In the genomic region with DNA sequence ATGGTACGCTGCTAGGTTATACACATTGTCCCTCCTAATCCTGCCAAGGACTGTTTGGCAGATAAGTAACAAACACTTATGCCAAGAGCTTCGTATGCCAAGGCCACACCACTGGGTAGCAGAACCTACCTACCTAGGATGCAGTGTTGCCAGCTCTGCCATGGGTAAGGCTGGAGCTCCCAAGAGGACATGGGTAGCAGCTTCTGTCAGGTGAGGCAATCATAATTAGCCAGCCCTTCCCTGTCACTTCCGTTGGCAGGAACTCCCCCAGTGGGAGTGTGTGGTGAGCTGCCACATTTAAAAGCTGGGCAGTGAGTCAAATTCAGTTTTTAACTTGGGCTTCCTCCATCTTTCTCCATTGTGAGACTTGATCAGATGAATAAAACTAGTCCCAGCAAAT, we compare ENCODE assay signal across 7 mouse cellular contexts.
DNase-seq lines count a peak whose midpoint lies in the region; ATAC-seq lines count a peak whose summit lies in the region.

No protein-coding gene starts in this region.

- intact Hi-C loops in heart, postnatal 10 days (cut with DNase I), result loop anchor here (5.0 kb wide), 1 partner anchor 33 kb away; no protein-coding TSS in a partner anchor
- intact Hi-C loops in left cerebral cortex, postnatal 4 days (cut with DNase I), result no loop called here

- peak; percentile 82 for DNase-seq in cerebellum, adult 9-10 months
- peak; percentile 50 to 61 for DNase-seq in heart, postnatal 10 days
- DNase-seq in left cerebral cortex, postnatal 4 days, result peak; percentile 67
- DNase-seq in embryo, embryonic 10 days (ENCODE audit: low spot score), result no peak
- DNase-seq in retina, embryonic 14.5 days (ENCODE audit: low spot score), result no peak

- ATAC-seq in megakaryocyte, adult 5-6 weeks (ENCODE audit: poor library complexity, severe bottlenecking), result no peak

- H3K27me3 ChIP-seq in megakaryocyte, embryonic 14.5 days (replicated peaks), result no peaks in the 10 kb centered on the region

- H3K4me1 ChIP-seq in megakaryocyte, embryonic 14.5 days, result peaks cover 38% of the 10 kb centered on the region

- H3K4me3 ChIP-seq in megakaryocyte, embryonic 14.5 days (replicated peaks), result peak overlapping the region; percentile 12

- no peaks in the 10 kb centered on the region for H3K9me3 ChIP-seq in megakaryocyte, embryonic 14.5 days

- peaks cover 23% of the 10 kb centered on the region for H3K36me3 ChIP-seq in megakaryocyte, embryonic 14.5 days (replicated peaks; ENCODE audit: low read length)

Comparison
In these comparisons a context has a peak if more than half of its experiments do, and no peak if none do; other contexts are left out.
1. DNase-seq: peak in cerebellum, adult 9-10 months (single experiment), heart, postnatal 10 days (2 of 2) and left cerebral cortex, postnatal 4 days (single experiment); none in embryo, embryonic 10 days (single experiment) and retina, embryonic 14.5 days (single experiment).